Mouse (Mus musculus) embryonic fibroblast, embryonic 13.5 days (primary cell): ENCODE measurements around the gene Echdc3.

ENCODE experiments used
- CTCF ChIP-seq: IDR thresholded peaks from 2 replicates; pipeline ENCODE4 v1.5.1; 2011; ENCODE audit warnings: mild to moderate bottlenecking, control low read depth, low read length, moderate library complexity, borderline replicate concordance; ENCODE audit not compliant: insufficient read depth
- POLR2A ChIP-seq: IDR thresholded peaks from 2 replicates; pipeline ENCODE4 v1.6.1; 2011; ENCODE audit warnings: low read depth, mild to moderate bottlenecking, control low read depth, low read length, moderate library complexity

DNA sequence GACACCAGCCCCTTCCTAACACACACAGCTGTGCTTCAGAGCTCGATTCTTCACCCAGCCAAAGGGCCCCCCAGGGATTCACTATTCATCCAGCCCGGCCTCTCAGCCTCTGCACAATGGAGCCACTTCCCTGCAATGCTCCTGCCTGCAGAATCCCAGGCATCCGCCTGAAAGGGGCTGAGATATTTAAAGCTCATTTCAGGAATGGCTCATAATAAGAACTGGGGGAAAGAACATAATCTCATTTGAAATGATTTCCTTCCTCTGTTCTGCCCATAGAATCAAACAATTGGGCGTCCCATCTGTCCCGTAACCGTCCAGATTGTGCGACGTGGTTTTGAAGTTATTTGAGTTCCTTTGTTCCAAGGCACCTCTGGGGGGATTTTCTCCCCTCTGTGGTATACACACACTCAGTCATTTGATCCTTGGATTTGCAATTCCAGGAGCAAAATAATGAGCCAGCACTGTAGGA lies 48.4 kb upstream of the Echdc3 start:
- TF ChIP-seq CTCF: no peak
- no peak for TF ChIP-seq POLR2A
